Mouse (Mus musculus): ENCODE results near the gene Mmaa. TPM values are rescaled to one million over a fixed set of nuclear protein-coding genes. Genes with fewer than 3 reads are reported as not detected.

The Mmaa gene
- total RNA-seq (2014; fragmentation: Nextera tagmentation) = 4.3 and 9.3 TPM in 2 replicates
- 10.4 and 10.7 TPM in 2 replicates for total RNA-seq (2017)

GRCm38 (mm10) chr8:79294610-79295275 is at the start of gene Mmaa:
Gene Mmaa (minus strand): TSS chr8:79294937.
- ATAC-seq (replicated peaks; ENCODE audit: low FRiP score, low TSS enrichment, poor library complexity, severe bottlenecking) = peak; percentile 91

DNA sequence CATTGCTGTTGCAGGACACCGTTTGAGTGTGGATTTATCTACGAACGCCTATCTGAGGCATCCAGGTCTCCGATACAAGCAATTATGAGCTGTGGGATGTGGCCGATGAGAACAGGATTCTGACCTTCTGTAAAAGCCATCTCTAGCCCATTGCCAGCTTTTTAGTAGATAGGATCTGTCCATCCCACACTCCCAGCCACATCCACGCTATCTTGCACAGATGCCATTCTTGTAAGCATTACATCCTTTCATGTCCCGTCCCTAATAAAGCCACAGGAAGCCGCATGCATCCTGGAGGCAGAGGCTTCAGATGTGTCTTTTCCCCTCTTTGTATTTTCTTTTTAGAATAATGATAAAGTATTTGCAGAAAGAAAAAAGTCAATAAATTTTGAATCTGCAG is 46.5 kb upstream of the Mmaa start:
- ATAC-seq (replicated peaks; ENCODE audit: low FRiP score, low TSS enrichment, poor library complexity, severe bottlenecking) = no peak

- ATAC-seq (replicated peaks; ENCODE audit: low FRiP score, low TSS enrichment, poor library complexity, severe bottlenecking) = peak; percentile 87
These were observed 44.8 kb upstream of the Mmaa start for GRCm38 (mm10) chr8:79339555-79339954.

- no peak for ATAC-seq (replicated peaks; ENCODE audit: low FRiP score, low TSS enrichment, poor library complexity, severe bottlenecking)
These were observed 43.9 kb upstream of the Mmaa start for GRCm38 (mm10) chr8:79338619-79339018.

GRCm38 (mm10) chr8:79332109-79332900 is 37.6 kb upstream of the Mmaa start:
- ATAC-seq (replicated peaks; ENCODE audit: low FRiP score, low TSS enrichment, poor library complexity, severe bottlenecking) = no peak

- no peak for ATAC-seq (replicated peaks; ENCODE audit: low FRiP score, low TSS enrichment, poor library complexity, severe bottlenecking)
These were observed 36.8 kb upstream of the Mmaa start for GRCm38 (mm10) chr8:79331571-79331970.

DNA sequence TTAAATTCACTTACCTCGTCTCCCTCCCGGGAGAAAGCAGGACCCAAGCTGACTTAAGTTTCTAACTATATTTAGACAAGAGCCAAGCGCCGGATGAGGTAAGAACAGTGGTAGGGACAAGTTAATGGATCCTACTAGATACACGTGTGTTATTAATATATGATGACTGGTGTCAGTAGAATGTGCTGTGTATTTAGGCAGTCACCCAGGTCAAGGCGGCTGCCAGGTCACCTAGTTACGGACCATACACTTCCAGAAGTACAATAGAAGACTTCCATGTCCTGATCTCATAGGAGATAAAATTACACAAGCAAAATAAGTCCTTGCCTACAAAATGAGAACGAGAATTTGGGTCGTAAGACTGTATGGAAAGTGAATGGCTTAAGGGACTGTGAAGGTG is 36.3 kb upstream of the Mmaa start:
- no peak for ATAC-seq (replicated peaks; ENCODE audit: low FRiP score, low TSS enrichment, poor library complexity, severe bottlenecking)

- ATAC-seq (replicated peaks; ENCODE audit: low FRiP score, low TSS enrichment, poor library complexity, severe bottlenecking) = no peak
These were observed 35.0 kb upstream of the Mmaa start for GRCm38 (mm10) chr8:79329735-79330134.

- no peak for ATAC-seq (replicated peaks; ENCODE audit: low FRiP score, low TSS enrichment, poor library complexity, severe bottlenecking)
These were observed 34.4 kb upstream of the Mmaa start for GRCm38 (mm10) chr8:79329182-79329581.

DNA sequence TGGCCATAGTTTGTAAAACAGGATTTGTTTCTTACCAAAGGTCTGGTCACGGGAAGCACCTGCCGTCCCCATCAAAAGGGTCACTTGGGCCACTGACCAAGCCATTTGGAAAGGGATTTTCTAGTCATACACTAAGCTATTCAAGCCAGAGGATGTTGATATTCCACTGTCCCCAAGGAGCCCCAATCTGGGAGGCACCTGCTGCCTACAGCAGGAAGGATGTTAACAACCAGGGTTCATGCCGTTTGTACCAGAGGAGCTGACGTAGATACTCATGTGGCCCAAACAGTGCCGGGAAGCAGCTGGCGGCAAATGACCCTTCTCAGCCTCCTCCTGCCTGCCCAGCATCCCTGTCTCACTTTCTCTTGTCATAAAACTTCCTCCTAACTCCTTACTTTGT is 30.8 kb upstream of the Mmaa start:
- no peak for ATAC-seq (replicated peaks; ENCODE audit: low FRiP score, low TSS enrichment, poor library complexity, severe bottlenecking)

- no peak for ATAC-seq (replicated peaks; ENCODE audit: low FRiP score, low TSS enrichment, poor library complexity, severe bottlenecking)
These were observed 30.2 kb upstream of the Mmaa start for GRCm38 (mm10) chr8:79324928-79325327.

- ATAC-seq (replicated peaks; ENCODE audit: low FRiP score, low TSS enrichment, poor library complexity, severe bottlenecking) = no peak
These were observed 29.3 kb upstream of the Mmaa start for GRCm38 (mm10) chr8:79324036-79324435.

DNA sequence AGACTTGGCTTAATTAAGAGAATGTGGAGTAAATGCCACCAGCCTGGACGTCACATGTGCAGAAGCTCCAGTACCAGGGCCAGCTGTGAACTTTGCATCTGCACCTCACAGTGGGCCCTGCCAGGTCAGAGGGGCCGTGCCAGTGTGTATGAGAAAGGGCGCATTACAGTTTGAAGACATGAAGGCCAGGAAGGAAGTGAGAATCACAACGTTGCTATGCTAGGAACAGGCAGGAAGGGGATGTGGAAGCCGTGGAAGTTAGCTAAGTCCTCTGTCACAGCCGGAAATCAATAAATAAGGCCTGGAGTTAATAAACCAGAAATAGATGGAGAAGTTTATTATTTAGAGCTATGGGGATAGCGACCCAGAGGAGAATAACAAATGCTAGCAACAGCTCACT is 28.4 kb upstream of the Mmaa start:
- ATAC-seq (replicated peaks; ENCODE audit: low FRiP score, low TSS enrichment, poor library complexity, severe bottlenecking) = no peak

DNA sequence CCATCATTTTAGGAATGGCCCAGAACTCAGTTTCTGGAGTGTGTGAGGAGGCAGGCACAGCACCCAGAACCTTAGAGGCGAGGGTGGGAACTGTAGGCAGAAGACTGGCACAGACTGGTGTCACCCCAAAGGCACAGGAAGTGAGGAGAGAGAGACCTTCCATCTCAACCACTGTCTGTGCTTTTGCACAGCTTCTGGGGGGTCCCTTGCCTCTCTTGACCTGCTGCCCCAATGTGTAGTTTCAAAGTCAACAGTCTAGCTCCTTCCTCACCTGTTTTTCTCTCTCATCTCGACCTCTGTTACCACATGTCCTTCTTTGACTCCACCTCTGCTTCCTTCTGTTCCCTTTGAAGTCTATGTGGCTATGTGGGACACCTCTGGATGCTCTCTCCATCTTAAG is 16.1 kb upstream of the Mmaa start:
- ATAC-seq (replicated peaks; ENCODE audit: low FRiP score, low TSS enrichment, poor library complexity, severe bottlenecking) = no peak

- no peak for ATAC-seq (replicated peaks; ENCODE audit: low FRiP score, low TSS enrichment, poor library complexity, severe bottlenecking)
These were observed 11.2 kb upstream of the Mmaa start for GRCm38 (mm10) chr8:79305941-79306340.

DNA sequence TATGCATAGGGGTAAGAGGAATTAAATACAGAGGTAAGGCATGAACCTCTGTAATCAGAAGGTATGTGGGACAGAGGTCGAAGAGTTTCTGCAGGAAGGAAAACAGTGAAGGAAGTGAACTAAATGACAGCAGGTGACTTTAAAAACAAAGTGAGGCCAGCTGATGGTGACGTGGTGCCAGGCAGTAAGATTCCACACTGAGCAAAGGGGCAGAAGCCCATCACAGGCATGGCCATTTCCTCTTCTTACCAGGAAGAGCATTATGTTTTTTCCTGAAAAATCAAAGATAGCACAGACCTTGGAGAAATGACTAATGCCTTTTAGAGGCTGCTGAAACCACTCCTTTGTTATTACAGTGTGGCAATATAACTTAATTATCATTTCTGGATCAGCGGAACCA is 6.8 kb upstream of the Mmaa start:
- ATAC-seq (replicated peaks; ENCODE audit: low FRiP score, low TSS enrichment, poor library complexity, severe bottlenecking) = no peak

GRCm38 (mm10) chr8:79299704-79300103 is 5.0 kb upstream of the Mmaa start:
- no peak for ATAC-seq (replicated peaks; ENCODE audit: low FRiP score, low TSS enrichment, poor library complexity, severe bottlenecking)

DNA sequence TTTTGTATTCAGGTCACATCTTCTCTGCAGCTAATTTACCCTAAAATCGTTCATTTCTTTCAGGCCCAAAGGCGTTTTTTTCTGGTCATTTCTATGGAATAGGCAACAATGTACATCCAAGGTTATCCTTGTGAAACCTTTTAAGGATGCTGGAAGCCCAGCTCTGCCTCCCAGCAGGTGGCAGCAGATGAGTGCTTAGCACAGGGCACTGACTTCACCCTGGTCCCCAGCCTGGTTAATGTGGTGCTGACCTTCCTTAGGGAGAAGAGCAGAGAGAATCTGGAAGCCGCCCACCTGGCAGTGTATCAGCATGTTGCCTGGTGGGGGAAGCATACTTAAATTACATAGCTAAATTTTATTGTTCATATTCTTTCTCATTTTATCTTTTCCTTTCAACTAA is 3.0 kb upstream of the Mmaa start:
- no peak for ATAC-seq (replicated peaks; ENCODE audit: low FRiP score, low TSS enrichment, poor library complexity, severe bottlenecking)

DNA sequence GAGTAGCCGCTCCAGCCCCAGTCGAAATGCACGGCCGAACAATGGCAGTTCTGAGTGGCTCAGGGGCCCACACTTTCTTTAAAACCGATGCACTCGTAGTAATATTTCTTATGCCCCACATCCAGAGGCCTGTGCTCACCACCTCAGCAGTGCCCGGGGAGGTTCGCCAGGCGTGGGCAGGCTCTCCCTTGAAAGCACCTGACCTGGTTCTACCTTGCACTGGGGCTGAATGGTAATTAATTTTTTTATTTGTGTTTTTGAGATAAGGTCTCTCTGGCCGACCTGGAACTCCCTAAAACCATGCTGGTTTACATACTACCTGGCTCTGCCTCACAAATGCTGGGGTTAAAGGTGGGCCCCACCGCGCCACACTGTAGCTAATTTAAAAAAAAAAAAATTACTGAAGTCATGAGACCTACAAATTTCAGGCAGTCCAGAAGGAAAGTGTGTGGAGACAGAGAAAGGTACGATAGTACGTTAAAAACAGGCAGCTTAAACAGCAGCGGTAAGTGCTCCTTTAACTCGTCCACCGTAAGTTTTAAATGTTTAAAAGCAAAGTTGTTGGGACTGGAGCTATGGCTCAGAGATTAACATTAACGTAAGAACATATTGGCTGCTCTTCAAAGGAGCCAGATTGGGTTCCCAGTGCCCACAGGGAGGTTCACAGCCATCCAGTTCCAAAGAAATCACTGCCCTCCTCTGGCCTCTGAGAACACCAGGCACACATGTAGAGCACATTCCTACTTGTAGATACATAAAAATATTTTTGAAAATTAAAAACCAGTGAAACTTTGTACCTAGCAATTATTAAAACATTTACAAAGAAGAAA is 754 bp upstream of the Mmaa start:
- no peak; the same call in 1 of the 2 replicates for ATAC-seq (replicated peaks; ENCODE audit: low FRiP score, low TSS enrichment, poor library complexity, severe bottlenecking)

DNA sequence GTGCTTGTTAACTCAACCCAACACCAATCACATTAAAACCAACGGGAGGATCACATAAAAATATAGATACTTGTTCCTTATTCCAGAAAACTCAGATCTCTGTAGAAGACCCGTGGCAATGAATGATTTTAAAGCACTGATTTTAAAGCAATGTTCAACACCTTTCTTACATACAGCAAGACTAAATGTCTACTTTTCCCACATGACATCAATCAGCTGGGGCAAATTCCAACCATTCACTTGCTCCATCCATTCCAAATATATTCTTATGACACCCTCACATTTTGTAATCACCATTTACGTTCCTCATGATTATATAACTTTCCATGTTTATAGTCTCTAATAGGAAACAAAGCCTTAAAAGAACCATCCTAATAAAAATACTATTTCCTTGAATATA is 896 bp downstream of the Mmaa start:
- no peak for ATAC-seq (replicated peaks; ENCODE audit: low FRiP score, low TSS enrichment, poor library complexity, severe bottlenecking)
